Mouse (Mus musculus) testis, adult 2 months (tissue): Measurements from ENCODE around the gene Apex1. TPM values are rescaled to one million over a fixed set of nuclear protein-coding genes. Genes with fewer than 3 reads are reported as not detected.

Experiments
- H3K27ac ChIP-seq: fragments of 200-500 bp; 2 replicates; pipeline ENCODE4 v1.5.1; 2012; ENCODE audit warnings: low read depth, low read length; ENCODE audit not compliant: control insufficient read depth, insufficient read depth
- H3K27me3 ChIP-seq: fragments of 200-500 bp; 2 replicates; pipeline ENCODE4 v1.6.1; 2012; ENCODE audit warnings: mild to moderate bottlenecking, low read length, moderate library complexity; ENCODE audit not compliant: control insufficient read depth, insufficient read depth
- H3K36me3 ChIP-seq: fragments of 200-500 bp; 2 replicates; pipeline ENCODE4 v1.6.1; 2012; ENCODE audit warnings: mild to moderate bottlenecking, low read length; ENCODE audit not compliant: control insufficient read depth, insufficient read depth
- H3K4me1 ChIP-seq: fragments of 200-500 bp; 2 replicates; pipeline ENCODE4 v1.6.1; 2012; ENCODE audit warnings: low read length; ENCODE audit not compliant: control insufficient read depth, insufficient read depth
- H3K4me3 ChIP-seq: fragments of 200-500 bp; 2 replicates; pipeline ENCODE4 v1.5.1; 2012; ENCODE audit warnings: low read depth, mild to moderate bottlenecking, low read length, moderate library complexity, mixed read lengths; ENCODE audit not compliant: control insufficient read depth
- CTCF ChIP-seq: fragments of 200-500 bp; IDR thresholded peaks from 2 replicates; pipeline ENCODE4 v1.5.1; 2012; ENCODE audit warnings: low read depth, mild to moderate bottlenecking, inconsistent platforms, low read length, moderate library complexity; ENCODE audit not compliant: control insufficient read depth, insufficient read depth, insufficient replicate concordance
- POLR2A ChIP-seq: fragments of 200-500 bp; IDR thresholded peaks from 2 replicates; pipeline ENCODE4 v1.6.1; 2012; ENCODE audit warnings: low read depth, mild to moderate bottlenecking, inconsistent platforms, low read length, moderate library complexity; ENCODE audit not compliant: control insufficient read depth
- polyA plus RNA-seq: library from polyadenylated mRNA; depleted of rRNA; stranded (reverse); fragments of >200 nt; gene quantifications from 2 replicates; pipeline ENCODE4 v1.2.3, GENCODE M21; 2012; rRNA removed

Gene Apex1
- polyA plus RNA-seq: 31.1 and 33.9 TPM in 2 replicates

DNA sequence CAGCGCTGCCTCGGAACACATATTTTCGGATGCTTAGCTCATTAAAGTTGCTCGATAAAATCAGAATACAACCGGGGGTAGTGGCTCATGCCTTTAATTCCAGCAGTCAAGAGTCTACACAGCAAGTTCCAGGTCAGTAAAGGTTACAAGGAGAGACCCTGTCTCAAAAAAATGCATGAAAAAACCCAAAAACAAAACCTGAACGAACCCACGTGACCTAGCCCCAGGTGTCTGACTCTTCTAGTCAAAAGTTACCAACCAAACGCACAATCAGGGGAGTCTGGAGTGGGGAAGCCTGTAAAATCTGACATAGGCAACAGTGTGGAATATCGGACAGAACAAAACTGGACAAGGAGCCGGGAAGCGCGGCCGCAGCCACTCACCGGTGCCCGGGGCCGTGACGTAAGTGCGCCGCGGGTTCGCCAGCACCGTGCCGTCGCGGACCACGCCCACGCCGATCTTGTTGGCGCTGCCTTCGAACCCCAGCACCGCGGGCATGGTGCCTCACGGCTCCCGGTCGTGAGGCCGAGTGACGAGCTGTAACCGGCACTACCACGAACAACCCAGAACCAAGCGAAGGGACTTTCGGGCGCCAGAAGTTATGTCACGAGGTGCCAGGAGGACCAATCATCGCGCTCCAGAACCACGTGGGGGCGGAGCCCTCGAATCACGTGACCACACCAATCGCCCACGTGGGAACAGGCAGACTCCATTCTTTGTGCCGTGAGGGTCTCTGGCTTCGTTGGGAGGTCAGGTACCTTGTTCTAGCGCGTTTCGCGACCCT lies at the start of gene Apex1, which contains the start of gene Osgep:
Apex1 (plus strand) TSS at position 688 of the 784 bp plus-strand sequence.
Osgep (minus strand) TSS at position 613 of the 784 bp plus-strand sequence.
- Histone ChIP-seq H3K27ac (peak within 1 kb of the TSS; percentile 89), H3K4me1 (0 out of 2 replicates have a peak, but pooled peaks cover 2% of the 10 kb centered on the region), H3K36me3 (no peaks in the 10 kb centered on the region; the same call in 1 of the 2 replicates), H3K4me3 (peak within 1 kb of the TSS; percentile 89), H3K27me3 (no peaks in the 10 kb centered on the region)
- TF ChIP-seq CTCF (no peak; the same call in 1 of the 2 replicates), POLR2A (peak; percentile 82)

DNA sequence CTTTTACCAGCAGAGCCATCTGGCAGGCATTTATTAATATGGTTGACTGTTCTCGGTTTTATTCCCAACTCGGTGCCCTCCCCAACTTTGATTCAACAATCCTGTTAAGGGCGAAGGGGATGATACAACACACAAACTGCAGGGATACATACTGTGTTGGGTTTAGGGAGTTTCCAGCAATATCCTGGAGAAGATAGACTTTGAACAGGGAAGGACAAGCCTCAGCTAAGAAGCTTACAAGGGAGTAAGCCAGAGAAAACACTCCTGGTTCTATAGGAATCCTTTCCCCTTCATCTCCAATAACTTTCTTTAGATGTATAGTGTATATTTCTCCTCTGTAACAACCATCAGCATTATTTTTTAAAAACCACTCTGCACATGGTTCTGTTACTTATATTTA lies 49.6 kb upstream of the Apex1 start:
- H3K36me3 ChIP-seq: peaks cover 1% of the 10 kb centered on the region; the same call in 1 of the 2 replicates
- no peak overlapping the region for H3K4me3 ChIP-seq
- H3K4me1 ChIP-seq: peaks cover 3% of the 10 kb centered on the region
- no peaks in the 10 kb centered on the region for H3K27me3 ChIP-seq
- no peak overlapping the region for H3K27ac ChIP-seq
- TF ChIP-seq CTCF (no peak), POLR2A (no peak)

DNA sequence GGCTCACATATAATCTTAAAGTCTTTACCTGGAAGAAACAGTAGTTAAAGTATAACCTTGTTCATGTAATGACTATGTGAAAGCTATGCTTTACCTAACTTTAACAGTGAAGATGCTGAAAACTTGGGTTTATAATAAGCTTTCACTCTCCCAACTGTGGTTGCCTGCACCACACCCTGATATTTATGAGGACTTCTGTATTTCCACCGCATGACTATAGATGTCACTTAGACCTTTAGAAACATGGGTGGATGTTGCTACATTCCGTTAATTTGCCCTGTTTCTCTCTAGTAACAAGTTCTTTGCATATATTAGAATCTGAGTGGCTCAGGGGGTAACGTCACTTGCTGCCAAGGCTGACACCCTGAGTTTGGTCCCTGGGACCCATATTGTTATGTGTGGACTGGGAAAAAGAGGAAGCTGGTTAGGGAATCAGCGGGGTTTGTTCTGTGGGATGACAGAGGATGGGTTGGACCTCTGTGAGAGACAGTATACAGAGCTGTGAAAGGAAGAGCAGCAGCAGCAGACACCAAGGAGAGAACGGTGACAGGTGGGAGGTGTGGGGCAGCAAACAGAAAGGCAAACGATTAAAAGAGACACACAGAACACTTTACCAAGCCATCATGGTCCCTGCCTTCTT lies 49.1 kb upstream of the Apex1 start:
- Histone ChIP-seq H3K4me1 (peaks cover 2% of the 10 kb centered on the region), H3K27ac (no peak overlapping the region), H3K4me3 (no peak overlapping the region), H3K27me3 (no peaks in the 10 kb centered on the region), H3K36me3 (peaks cover 1% of the 10 kb centered on the region; the same call in 1 of the 2 replicates)
- TF ChIP-seq CTCF (no peak), POLR2A (no peak)

DNA sequence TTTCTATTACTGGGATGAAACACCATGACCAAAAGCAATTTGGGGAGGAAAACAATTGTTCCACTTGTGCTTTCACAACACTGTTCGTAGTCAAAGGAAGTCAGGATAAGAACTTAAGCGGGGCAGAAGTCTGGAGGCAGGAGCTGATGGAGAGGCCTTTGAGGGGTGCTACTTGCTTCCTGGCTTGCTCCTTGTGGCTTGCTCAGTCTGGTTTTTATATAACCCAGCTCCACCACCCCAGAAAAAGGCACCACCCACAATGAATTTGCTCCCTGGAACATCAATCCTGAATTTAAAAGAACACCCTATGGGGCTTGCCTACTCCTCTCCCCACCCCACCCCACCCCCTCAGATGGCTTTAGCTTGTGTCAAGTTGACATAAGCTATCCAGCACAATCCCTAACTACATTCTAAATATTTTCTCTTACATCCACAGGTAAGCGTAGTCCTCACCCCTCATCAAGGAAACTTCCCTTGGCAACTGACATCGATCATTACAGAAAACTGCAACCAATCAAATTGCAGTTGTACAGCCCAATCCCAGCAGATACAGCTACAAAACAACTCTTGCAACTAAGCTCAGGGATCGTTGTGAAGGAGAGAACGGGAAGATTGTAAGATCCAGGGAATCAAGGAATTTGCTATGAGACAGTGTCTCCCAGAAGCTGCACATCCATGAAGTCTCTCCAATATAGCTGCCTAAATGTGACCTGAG lies 48.4 kb upstream of the Apex1 start:
- Histone ChIP-seq H3K4me1 (no peaks in the 10 kb centered on the region), H3K36me3 (peaks cover 1% of the 10 kb centered on the region; the same call in 1 of the 2 replicates)

DNA sequence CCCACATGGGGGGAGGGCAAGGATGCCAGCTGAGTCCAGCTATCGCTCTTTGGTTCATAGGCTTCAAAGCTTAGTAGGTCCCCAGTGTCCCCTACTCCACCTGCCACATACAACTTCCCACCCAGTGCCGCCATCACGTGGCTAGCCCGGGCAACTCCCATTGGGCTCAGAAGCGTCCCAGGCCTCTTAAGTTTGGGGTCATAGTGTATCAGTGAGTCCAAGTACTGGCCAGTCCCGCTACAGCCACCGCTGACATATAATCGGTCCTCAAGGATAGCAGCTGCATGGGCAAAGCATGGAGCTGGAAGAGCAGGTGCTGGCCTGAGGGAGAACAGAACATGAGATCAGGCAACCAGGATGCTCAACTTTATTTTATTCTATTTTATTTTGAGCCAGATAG lies 33.1 kb upstream of the Apex1 start:
- Histone ChIP-seq H3K36me3 (no peaks in the 10 kb centered on the region), H3K4me1 (peaks cover 6% of the 10 kb centered on the region), H3K27ac (no peak overlapping the region), H3K27me3 (no peaks in the 10 kb centered on the region), H3K4me3 (no peak overlapping the region)
- TF ChIP-seq CTCF: no peak
- no peak for TF ChIP-seq POLR2A

More for the DNA sequence above, 48.4 kb upstream of the Apex1 start:
- Histone ChIP-seq H3K27me3 (no peaks in the 10 kb centered on the region), H3K4me3 (no peak overlapping the region), H3K27ac (no peak overlapping the region)
- no peak for TF ChIP-seq CTCF
- TF ChIP-seq POLR2A: no peak

DNA sequence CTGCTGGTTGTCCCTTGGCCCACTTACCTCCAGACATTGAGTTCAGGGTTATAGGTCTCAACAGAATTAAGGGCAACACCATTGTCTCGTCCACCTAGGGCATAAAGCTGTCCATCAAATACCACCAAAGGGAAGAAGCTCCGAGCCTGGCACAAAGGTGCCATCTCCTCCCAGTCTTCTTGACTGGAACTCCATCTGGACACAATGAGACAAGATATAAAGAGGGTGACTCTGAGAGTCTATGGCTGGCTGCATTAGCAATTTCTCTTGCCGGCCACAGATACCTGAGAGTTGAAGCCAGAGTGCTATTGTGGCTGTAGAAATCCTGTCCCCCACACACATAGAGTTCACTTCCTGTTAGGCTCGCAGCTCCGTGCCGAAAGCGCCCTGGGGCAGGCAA lies 32.7 kb upstream of the Apex1 start:
- Histone ChIP-seq H3K36me3 (no peaks in the 10 kb centered on the region), H3K27ac (no peak overlapping the region), H3K4me1 (peaks cover 7% of the 10 kb centered on the region), H3K4me3 (no peak overlapping the region), H3K27me3 (no peaks in the 10 kb centered on the region)
- TF ChIP-seq CTCF: no peak
- TF ChIP-seq POLR2A: no peak
